Mouse (Mus musculus): ENCODE measurements around the gene Hspa1l.

DNA sequence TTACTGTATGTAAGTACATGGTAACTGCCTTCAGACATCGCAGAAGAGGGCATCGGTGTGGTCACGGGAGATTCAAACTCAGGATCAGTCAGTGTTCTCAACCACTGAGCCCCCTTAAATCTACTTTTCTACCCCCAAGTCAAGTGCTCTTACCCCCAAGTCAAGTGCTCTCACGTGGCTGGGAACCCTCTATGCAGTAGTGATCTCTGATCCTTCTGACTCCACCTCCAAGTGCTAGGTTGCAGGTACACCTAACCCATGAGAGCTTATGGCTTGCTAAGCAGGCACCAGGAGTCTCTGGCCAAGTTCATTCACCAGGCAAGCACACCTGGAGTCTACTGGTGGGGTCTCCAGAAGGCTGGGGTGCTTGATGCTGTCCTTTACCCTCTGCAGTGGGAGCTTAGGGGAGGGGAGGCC, 22.9 kb upstream of the Hspa1l start:
- TF ChIP-seq CTCF (IDR thresholded peaks at IDR 0.05; ENCODE audit: low read depth) (no peak), EP300 (IDR thresholded peaks at IDR 0.05; ENCODE audit: low read depth) (no peak)
